Mouse (Mus musculus) heart, embryonic 16.5 days (tissue): ENCODE measurements around the gene Ttc12. TPM values are rescaled to one million over a fixed set of nuclear protein-coding genes. Genes with fewer than 3 reads are reported as not detected.

Source experiments
- ATAC-seq: fragments of 200-750 bp; cut with Nextera tagmentation; replicated peaks from 2 replicates; pipeline ENCODE4 v1.8.0; 2017; ENCODE audit warnings: moderate number of reproducible peaks; ENCODE audit not compliant: insufficient read depth, low FRiP score; ENCODE audit errors: extremely low read depth
- H3K27ac ChIP-seq: fragments of 300-500 bp; sonication (generic); 2 replicates; pipeline ENCODE4 v1.5.1; 2014; ENCODE audit warnings: mild to moderate bottlenecking, low read length, control low read depth, moderate library complexity
- H3K27me3 ChIP-seq: fragments of 300-500 bp; sonication (generic); 2 replicates; pipeline ENCODE4 v1.6.1; 2014; ENCODE audit warnings: low read length, mixed read lengths; ENCODE audit not compliant: control insufficient read depth, insufficient read depth
- H3K36me3 ChIP-seq: fragments of 300-500 bp; sonication (generic); 2 replicates; pipeline ENCODE4 v1.6.1; 2014; ENCODE audit not compliant: control insufficient read depth, insufficient read depth
- H3K4me1 ChIP-seq: fragments of 300-500 bp; sonication (generic); 2 replicates; pipeline ENCODE4 v1.6.1; 2014; ENCODE audit warnings: low read length, mixed read lengths; ENCODE audit not compliant: control insufficient read depth, insufficient read depth
- H3K4me2 ChIP-seq: fragments of 300-500 bp; sonication (generic); 2 replicates; pipeline ENCODE4 v1.6.1; 2014; ENCODE audit warnings: low read depth, mild to moderate bottlenecking, control low read depth, low read length
- H3K4me3 ChIP-seq: fragments of 300-500 bp; sonication (generic); 2 replicates; pipeline ENCODE4 v1.5.1; 2014; ENCODE audit warnings: mild to moderate bottlenecking, control low read depth, low read length
- H3K9ac ChIP-seq: fragments of 300-500 bp; sonication (generic); 2 replicates; pipeline ENCODE4 v1.6.1; 2014; ENCODE audit warnings: low read length, control low read depth
- H3K9me3 ChIP-seq: fragments of 300-500 bp; sonication (generic); replicated peaks from 2 replicates; pipeline ENCODE4 v1.6.1; 2016; ENCODE audit warnings: low read length; ENCODE audit not compliant: control insufficient read depth
- WGBS: fragments of 180-500 bp; shearing (Covaris S2); extraction: QIAGEN DNeasy Blood & Tissue Kit; methylation state at CpG from one replicate; pipeline ENCODE4 v1.1.7; 2014; 5-methylcytosine and 5-hydroxymethylcytosine counted together
- polyA plus RNA-seq: library from polyadenylated mRNA; unstranded; fragments of >200 nt; fragmentation: Nextera tagmentation; extraction: Ambion mirVana; gene quantifications from 2 replicates; pipeline ENCODE4 v1.2.1, GENCODE M21; 2015

The Ttc12 gene
- polyA plus RNA-seq, 1 experiment from 2014 or later: 3.0 TPM

DNA sequence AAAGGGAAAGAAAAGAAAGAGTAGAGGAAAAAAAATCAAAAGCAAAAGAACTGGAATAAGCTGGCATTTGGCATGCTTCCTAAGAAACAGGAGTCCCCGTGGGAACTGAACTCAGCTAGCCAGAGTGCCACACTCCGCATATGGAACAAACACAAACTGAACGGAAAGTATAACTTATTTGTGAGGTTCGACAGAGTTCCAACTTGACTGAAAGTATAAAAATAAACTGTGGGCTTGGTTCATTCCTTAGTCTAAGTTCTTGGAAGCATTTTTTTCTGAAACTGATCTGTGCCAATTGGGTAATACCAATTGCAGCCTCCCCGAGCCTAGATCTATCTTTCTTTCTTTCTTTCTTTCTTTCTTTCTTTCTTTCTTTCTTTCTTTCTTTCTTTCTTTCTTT is 18.6 kb upstream of the Ttc12 start:
- H3K4me3 ChIP-seq: no peak overlapping the region
- no peak overlapping the region for H3K27ac ChIP-seq
- H3K9ac ChIP-seq: no peak overlapping the region
- WGBS: 73% methylated on average over 5 of the region's 5 CpGs
- H3K36me3 ChIP-seq: peaks cover 9% of the 10 kb centered on the region
- ATAC-seq: no peak
- H3K4me1 ChIP-seq: no peaks in the 10 kb centered on the region
- H3K27me3 ChIP-seq: no peaks in the 10 kb centered on the region
- H3K4me2 ChIP-seq: no peak overlapping the region
- H3K9me3 ChIP-seq: no peaks in the 10 kb centered on the region

DNA sequence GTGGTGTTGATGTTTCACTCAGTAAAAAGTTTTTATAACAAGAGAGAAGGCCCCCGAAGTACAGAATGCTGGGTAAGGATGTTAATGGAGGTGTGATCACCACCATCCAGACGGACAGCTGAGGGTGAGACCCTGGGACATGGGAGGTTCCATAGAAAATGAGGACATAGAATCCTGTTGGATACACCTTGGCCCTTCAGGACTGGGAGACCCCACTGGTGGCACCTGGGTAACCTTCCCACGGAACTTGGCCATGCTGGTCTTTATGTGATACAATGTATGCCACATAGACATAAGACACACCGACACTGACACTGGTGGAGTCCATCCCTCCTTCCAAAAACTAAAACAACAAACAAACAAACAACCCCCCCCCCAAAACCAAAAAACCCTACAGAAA is 16.2 kb upstream of the Ttc12 start:
- no peak overlapping the region for H3K4me3 ChIP-seq
- no peaks in the 10 kb centered on the region for H3K4me1 ChIP-seq
- no peak overlapping the region for H3K9ac ChIP-seq
- whole genome bisulfite sequencing: 86% methylated on average over 4 of the region's 4 CpGs
- no peak for ATAC-seq
- H3K9me3 ChIP-seq: no peaks in the 10 kb centered on the region
- H3K27ac ChIP-seq: no peak overlapping the region
- H3K27me3 ChIP-seq: no peaks in the 10 kb centered on the region
- H3K36me3 ChIP-seq: no peaks in the 10 kb centered on the region
- H3K4me2 ChIP-seq: no peak overlapping the region

DNA sequence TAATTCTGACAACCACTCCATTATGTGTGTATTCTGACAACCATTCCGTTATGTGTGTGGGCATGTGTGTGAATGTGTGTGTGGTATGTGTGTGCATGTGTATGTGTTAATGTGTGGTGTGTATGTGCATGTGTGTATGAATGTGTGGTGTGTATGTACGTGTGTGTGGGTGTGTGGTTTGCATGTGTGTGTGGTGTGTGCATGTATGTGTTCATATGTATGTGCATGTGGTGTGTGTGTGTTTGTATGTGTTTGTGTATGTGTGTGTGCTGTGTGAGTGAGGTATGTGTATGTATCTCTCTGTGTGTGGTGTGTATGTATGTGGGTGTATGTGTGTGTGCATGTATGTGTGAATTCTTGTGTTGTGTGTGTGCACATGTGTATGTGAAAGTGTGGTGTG is 13.9 kb upstream of the Ttc12 start:
- H3K27me3 ChIP-seq: no peaks in the 10 kb centered on the region; the same call in 1 of the 2 replicates
- no peak overlapping the region for H3K4me3 ChIP-seq
- H3K27ac ChIP-seq: no peak overlapping the region
- no peaks in the 10 kb centered on the region for H3K36me3 ChIP-seq
- no peaks in the 10 kb centered on the region for H3K9me3 ChIP-seq
- 82% methylated on average over 2 of the region's 2 CpGs for WGBS
- no peak for ATAC-seq
- H3K9ac ChIP-seq: no peak overlapping the region
- no peaks in the 10 kb centered on the region for H3K4me1 ChIP-seq
- no peak overlapping the region for H3K4me2 ChIP-seq

DNA sequence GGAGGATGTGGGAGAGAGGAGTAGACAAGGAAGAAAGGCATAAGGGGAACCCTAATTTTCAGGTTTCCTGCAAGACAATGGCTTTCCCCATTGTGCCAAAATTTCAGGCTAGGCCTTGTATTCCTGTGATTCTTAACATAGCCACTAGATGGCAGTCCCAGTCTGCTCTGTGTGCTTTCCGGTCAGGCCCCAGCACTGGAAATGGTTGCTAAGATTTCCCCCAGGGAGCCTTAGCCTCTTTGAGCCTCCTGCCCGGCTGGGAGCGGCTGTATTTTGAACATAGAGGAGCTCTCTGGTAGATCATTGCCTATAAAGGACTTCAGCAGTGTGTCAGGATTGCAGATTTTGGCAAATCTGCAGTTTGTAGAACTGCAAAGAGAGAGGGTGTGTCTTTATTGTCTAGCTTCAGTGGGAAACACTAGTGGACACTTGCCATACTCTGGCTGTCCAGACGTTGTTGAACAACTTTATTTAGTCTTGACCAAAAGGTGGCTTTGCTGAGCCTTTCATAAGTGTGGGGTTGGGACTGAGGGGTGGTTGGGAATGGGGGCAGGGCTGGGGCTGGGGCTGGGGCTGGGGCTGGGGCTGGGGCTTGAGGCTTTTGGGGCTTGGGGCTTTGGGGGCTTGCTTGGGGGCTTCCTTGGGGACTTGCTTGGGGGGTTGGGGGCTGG is 8.1 kb upstream of the Ttc12 start:
- 0 out of 2 replicates have a peak, but pooled peaks have one; percentile 58 for ATAC-seq
- WGBS: 4% methylated on average over 4 of the region's 4 CpGs
- no peak overlapping the region for H3K27ac ChIP-seq

DNA sequence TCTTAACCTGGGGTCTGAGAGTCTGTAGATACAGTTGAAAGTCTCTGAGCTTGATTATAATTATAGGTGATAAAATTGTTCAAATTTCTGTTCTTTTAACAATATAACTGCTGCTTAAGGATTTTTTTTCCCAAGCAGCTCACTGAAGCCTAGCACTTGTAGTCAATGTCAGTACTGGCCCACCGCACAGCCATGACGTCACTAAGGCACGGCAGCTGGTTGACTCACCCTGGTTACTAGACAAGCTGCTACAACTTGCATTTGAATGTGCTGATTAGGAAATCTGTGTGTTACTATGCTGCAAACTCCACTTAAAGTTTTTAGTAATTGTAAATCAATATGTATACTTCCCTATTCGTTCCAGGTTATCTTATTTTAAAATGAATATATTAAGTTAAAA is 4.6 kb upstream of the Ttc12 start:
- WGBS: 71% methylated on average over 4 of the region's 4 CpGs

More for the DNA sequence above, 8.1 kb upstream of the Ttc12 start:
- H3K4me2 ChIP-seq: peak overlapping the region; percentile 42
- H3K9ac ChIP-seq: peak overlapping the region; percentile 40
- no peaks in the 10 kb centered on the region for H3K36me3 ChIP-seq
- no peaks in the 10 kb centered on the region for H3K9me3 ChIP-seq
- H3K4me3 ChIP-seq: no peak overlapping the region
- no peaks in the 10 kb centered on the region; the same call in 1 of the 2 replicates for H3K27me3 ChIP-seq
- no peaks in the 10 kb centered on the region for H3K4me1 ChIP-seq

DNA sequence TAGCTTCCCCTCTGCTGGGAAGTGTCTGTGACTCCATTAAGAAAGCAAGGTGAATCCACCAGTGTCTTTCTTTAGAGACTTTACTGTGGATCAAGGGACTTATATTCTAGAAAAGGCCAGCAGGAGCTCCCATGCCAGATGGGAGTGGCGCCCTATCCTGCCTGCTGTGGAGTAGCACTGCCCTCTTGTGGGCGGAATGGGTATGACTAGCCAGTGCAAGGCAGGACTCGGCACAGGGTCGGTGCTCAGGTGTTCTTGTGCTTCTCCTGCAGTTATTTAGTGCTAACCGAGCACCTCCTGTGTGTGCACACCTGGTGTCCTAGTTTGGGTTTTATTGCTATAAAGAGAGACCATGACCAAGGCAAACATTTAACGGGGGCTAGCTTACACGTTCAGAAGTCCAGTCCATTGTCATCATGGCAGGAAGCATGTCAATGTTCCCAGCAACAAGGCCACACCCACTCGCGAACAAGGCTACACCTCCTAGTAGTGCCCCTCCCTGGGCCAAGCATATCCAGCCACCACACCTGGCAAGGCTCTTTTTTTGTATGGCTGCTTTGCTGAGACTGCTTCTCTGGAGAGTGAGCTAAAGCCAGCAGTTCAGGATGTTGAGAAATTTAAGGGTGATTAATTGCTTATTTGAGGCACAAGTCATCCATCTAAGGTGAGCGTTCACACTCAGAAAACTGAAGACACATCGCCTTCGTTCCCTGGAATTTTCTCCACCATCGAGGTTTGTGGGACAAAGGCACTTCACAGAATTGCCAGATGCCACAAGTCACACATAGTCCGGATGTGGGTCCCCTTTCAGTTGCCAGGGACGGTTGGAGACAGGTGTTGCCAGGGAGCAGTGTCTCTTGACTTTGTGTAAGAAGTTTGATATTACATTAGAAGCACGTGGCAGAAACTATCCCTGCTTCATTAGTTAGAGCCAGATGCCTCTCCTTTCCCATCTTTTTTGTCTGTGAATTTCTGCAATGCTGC is 3.2 kb upstream of the Ttc12 start:
- Histone ChIP-seq H3K9ac (no peak overlapping the region), H3K36me3 (no peaks in the 10 kb centered on the region), H3K4me2 (peak overlapping the region; percentile 34), H3K27me3 (no peaks in the 10 kb centered on the region), H3K4me3 (no peak overlapping the region), H3K27ac (no peak overlapping the region), H3K9me3 (no peaks in the 10 kb centered on the region), H3K4me1 (peaks cover 3% of the 10 kb centered on the region; the same call in 1 of the 2 replicates)
- ATAC-seq: no peak
- WGBS: 27% methylated on average over 16 of the region's 16 CpGs

More for the DNA sequence above, 4.6 kb upstream of the Ttc12 start:
- no peak overlapping the region for H3K4me2 ChIP-seq
- no peaks in the 10 kb centered on the region for H3K36me3 ChIP-seq
- H3K27me3 ChIP-seq: no peaks in the 10 kb centered on the region; the same call in 1 of the 2 replicates
- H3K9ac ChIP-seq: no peak overlapping the region
- no peaks in the 10 kb centered on the region for H3K9me3 ChIP-seq
- peaks cover 3% of the 10 kb centered on the region; the same call in 1 of the 2 replicates for H3K4me1 ChIP-seq
- no peak overlapping the region for H3K4me3 ChIP-seq
- no peak for ATAC-seq
- H3K27ac ChIP-seq: no peak overlapping the region

DNA sequence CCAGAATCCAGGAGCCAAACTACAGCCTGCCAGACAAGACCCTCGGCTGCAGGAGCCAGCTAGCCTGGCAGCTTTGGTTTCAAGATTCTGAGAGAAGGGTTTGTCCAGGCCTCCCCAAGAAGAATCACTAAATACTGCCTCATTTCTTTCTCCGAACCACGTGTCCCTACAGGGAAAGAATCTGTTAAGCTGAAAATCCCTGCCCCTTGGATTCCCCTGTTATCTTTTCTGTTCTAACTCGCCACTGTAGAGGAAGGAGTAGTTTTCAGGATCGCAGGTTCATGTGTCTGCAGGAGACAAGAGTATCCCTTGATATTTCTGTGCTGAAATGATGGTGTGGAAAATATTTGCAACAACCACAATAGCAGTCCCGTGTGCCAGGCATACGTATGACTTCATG is 2.2 kb upstream of the Ttc12 start:
- H3K9me3 ChIP-seq: no peaks in the 10 kb centered on the region
- no peak for ATAC-seq
- no peaks in the 10 kb centered on the region for H3K27me3 ChIP-seq
- 60% methylated on average over 7 of the region's 7 CpGs for WGBS
- H3K9ac ChIP-seq: no peak overlapping the region
- H3K4me3 ChIP-seq: no peak overlapping the region
- no peak overlapping the region for H3K27ac ChIP-seq
- H3K4me2 ChIP-seq: no peak overlapping the region
- H3K4me1 ChIP-seq: peaks cover 3% of the 10 kb centered on the region; the same call in 1 of the 2 replicates
- H3K36me3 ChIP-seq: no peaks in the 10 kb centered on the region

DNA sequence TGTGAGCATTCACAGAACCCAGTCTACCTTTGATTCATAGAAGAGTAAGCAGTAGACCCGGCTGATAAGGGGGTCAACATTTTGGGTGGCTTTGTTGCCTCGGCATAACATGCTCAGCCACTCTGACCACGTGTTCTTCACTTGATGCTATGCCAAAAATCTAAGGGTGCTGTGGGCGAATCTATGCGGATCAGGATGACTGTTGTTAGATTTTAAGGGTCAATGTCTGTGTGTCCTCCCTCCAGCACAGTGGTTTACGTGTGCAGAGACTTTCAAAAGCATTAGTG is 1.6 kb upstream of the Ttc12 start:
- H3K9ac ChIP-seq: no peak overlapping the region
- no peaks in the 10 kb centered on the region for H3K27me3 ChIP-seq
- no peak for ATAC-seq
- WGBS: 77% methylated on average over 6 of the region's 6 CpGs
- H3K4me2 ChIP-seq: no peak overlapping the region
- H3K27ac ChIP-seq: no peak overlapping the region
- no peaks in the 10 kb centered on the region for H3K36me3 ChIP-seq
- peaks cover 3% of the 10 kb centered on the region; the same call in 1 of the 2 replicates for H3K4me1 ChIP-seq
- no peaks in the 10 kb centered on the region for H3K9me3 ChIP-seq
- H3K4me3 ChIP-seq: no peak overlapping the region
